Mouse (Mus musculus) cerebellum, adult 9-11 months (tissue): ENCODE results near the gene Nrp1.

Experiments
- DNase-seq: peaks from one replicate; pipeline ENCODE4 v3.0.0; 2022

The Nrp1 gene

GRCm38 (mm10) chr8:128423813-128424212 is 65.4 kb downstream of the Nrp1 start:
- DNase-seq = no peak

DNA sequence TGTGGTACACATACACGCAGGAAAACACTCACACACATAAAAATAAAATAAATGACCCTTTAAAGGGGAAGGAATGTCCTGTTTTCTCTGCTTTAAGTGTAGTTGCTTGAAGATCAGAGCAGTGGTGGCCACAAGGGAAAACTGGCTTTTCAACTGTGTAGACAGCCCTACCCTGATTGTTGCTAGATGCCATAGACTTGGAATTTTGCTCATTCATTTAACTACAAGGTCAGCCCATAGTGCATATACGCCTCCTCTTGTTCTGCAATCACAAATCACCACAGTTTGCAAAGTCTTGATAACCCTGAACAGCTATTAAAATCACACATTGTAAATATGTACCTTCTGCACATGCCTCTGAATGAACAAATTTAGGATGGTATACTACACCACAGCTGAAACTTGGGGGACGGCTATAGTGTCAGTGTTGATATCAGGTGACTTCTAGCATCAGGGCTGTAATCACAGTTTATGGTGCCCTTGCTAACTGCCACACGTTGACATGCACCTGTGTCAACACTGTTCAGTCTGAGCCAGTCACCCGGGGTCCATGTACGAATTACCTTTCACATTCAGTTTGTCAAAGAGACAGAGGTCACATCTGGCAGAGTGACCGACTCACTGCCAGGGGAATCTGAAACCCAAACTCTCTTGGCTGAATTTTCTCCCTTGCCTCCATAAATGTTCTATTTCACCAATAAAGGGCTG is 66.4 kb downstream of the Nrp1 start:
- no peak for DNase-seq

DNA sequence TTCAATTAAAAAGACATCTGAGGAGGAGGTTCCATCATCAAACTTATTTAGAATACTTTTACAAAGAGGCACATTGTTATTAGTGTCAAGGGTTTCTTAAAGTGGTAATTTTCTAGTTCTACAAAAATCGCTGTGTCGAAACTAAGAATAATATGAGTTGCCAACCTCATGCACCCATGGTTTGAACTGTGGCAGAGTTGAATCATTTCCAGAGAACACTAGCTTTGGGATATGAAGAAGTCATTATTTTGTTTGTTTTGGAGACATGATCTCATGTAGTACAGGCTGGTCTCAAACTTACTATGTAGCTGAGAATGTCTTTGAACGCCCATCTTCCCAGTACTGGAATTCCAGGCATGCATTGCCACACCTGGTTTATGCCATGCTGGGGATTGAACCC is 68.7 kb downstream of the Nrp1 start:
- DNase-seq = no peak

DNA sequence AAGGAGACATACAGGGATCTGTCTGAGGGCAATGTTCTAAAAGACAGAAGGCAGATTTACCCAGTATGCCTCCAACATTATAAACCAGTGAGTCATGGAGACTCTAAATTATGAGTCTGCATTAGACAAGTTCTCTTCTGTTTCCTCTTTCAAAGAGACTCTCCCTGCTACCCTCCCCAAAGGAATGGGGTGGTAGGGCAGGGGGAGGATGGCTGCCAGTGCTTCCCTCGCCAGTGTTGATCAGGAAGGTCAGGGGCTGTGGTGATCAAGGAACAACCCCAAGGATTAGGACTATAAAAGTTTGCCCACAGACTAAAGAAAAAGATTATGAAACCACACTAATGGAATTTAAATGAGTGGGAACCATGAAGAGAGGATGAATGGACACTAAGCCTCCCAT is 70.6 kb downstream of the Nrp1 start:
- no peak for DNase-seq

DNA sequence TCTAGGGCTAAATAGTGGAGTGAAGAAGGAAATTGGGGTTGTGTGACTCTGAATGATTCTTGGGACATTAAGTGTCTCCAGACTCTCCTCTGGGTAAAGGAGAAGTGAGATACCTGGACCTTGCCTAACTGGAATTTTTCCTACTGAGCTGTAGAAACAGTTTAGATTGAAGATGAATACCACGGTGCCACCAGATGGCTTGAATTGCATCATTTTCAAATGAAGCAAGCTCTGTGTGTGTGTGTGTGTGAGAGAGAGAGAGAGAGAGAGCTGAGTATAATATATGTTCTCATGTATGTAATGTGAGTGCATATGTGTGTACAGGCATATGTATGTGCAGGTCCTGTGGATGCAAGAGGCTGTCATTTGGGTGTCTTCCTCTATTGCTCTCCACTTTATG is 72.7 kb downstream of the Nrp1 start:
- no peak for DNase-seq

DNA sequence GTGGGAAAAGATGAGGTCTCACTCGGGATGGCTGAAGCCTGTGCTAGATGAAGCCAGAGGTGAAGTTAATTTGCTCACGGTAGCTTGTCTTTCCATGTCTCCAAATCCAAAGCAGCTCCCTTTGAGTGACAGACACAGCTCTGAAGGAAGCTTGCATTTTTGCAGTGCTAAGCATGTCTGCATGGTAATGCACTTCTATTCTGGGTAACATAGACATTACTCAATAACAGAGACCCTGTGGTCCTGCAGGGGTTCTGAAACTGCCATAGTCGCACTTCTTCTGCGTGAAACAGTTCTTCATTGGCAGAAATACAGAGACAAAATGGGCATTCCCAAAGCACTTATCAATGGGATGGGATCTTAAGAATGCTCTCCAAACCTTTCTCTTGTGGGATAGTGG is 77.3 kb downstream of the Nrp1 start:
- DNase-seq = no peak

- no peak for DNase-seq
Observed at GRCm38 (mm10) chr8:128437156-128437825, 78.9 kb downstream of the Nrp1 start.

DNA sequence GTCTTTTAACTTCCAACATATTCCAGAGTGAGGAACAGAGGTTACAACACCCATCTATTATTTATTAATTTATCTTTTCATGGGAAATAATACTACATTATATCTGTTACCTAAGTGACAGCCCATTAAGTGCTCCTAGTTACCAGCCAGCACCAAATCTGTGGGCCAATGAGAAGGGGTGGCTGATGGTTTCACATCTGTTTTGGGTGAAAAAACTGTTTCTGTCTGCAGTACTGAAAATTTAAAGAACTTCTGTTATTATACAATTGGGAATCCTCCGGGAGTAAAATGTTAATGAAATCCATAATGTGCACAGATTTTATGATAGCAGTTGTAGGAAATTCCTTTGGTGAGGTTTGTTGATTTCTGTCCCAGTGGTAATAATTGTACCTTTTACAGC is 83.0 kb downstream of the Nrp1 start:
- DNase-seq = no peak

DNA sequence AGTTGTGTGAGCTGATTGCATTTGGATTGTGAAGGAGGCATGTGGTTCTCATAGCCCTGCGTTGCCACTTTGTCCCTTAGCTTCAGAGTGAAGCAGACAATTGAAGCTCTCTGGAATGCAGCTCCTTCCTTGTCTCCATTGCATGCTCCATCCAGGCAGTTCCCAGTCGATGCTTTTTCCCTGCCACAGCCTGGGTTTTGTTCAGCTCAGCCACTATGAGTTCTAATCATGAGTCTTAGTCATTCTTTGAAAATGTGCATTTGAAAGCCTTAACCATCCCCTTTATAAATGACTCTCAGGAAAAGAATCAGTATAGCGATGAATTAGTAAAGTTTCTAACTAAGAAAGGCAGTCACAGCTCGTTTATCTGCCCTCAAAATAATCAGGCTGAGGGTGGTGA is 87.2 kb downstream of the Nrp1 start:
- no peak for DNase-seq

DNA sequence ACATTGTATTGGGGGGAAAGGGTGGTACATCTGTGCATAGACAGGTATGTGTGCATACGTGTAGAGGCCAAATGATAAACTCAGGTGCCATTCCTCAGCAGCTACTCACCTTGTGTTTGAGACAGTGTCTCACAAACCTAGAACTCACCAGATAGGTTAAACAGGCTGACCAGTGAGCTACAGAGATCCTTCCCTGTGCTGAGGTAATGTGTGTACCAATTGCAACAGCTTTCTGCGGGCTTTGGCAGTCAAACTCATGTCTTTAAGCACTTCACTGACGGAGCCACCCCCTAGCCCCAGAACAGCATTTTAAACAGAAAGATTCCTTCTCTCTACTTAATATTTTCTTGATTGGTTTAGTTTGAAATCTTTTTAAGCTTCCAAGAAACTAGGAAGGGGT is 88.2 kb downstream of the Nrp1 start:
- DNase-seq = no peak

DNA sequence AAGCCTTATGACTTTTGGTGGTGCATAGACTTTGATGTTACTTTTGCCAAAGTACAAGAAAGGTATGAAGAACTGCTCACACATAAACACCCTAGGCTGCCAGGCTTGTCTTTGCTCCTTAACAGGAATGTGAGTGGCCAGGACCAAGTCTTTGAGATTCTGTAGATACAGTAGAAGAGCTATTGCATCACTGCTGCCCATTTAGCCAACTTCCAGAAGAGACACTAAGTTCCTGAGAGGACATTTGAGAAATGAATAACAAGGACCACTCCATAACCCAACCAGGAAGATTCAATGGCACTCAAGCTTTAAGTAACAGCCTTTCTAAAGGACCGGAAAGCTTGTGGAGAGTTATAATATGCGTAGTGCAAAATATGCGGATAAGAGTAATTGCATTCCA is 88.9 kb downstream of the Nrp1 start:
- no peak for DNase-seq

- no peak for DNase-seq
Observed at GRCm38 (mm10) chr8:128450390-128451032, 92.1 kb downstream of the Nrp1 start.

DNA sequence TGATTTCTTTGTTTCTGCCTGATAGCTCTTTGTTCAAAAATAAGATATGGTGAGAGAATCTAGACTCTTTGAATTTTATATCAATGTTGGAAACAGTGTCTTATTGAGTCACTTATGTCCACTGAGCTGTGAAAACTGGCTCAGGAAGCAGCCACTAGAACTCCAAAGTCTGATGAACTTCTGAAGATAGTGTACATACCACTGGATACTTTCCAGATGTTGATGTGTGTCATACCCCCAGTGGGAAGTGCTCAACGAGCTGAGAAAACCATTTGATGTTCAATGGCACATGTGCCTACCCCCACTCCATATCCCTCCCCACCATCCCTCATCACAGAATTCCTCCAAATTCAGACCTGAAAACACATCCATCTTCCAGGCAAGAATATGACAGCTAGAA is 92.7 kb downstream of the Nrp1 start:
- DNase-seq = no peak

- DNase-seq = no peak
Observed at GRCm38 (mm10) chr8:128453471-128453870, 95.1 kb downstream of the Nrp1 start.

DNA sequence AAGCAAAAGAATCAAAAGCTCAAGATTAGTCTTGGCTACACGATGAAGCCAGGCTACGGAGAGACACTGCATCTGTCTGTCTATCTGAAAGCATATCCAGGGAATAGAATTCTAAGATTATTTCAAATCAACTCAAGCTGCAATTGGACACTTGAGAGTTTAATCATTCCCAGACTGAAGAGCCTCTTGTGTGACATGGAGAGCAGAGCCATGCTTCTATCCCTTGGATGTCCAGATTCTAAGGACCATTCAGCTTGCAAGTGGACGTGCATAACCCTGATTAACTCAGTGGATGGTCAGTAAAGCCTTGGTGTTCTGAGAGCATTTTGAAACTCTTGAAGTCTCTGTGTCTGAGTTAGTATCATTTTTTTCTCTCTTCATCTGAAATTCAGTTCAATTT is 95.6 kb downstream of the Nrp1 start:
- DNase-seq = no peak

GRCm38 (mm10) chr8:128457277-128457676 is 98.9 kb downstream of the Nrp1 start:
- DNase-seq = no peak

DNA sequence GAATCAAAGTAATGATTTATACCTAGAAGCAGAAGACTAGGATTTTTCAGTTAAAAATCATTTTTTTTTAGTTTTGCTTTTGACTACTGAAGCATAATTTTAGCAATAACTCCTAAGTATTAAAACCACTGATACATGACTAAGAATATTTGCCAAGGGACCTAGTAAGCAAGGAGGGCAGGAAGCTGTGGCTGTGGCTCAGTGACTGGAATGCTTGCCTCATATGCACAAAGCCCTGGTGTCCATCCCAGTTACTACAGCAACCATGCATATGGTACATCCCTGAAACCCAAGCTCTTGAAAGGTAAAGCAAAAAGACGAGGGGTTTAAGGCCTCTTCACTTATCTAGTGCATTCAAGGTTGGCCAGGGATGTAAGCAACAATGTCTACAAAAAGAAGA is 101.3 kb downstream of the Nrp1 start:
- no peak for DNase-seq

- no peak for DNase-seq
Observed at GRCm38 (mm10) chr8:128461716-128462115, 103.3 kb downstream of the Nrp1 start.

- DNase-seq = no peak
Observed at GRCm38 (mm10) chr8:128463162-128463561, 104.8 kb downstream of the Nrp1 start.

GRCm38 (mm10) chr8:128464056-128464623 is 105.7 kb downstream of the Nrp1 start:
- DNase-seq = no peak

DNA sequence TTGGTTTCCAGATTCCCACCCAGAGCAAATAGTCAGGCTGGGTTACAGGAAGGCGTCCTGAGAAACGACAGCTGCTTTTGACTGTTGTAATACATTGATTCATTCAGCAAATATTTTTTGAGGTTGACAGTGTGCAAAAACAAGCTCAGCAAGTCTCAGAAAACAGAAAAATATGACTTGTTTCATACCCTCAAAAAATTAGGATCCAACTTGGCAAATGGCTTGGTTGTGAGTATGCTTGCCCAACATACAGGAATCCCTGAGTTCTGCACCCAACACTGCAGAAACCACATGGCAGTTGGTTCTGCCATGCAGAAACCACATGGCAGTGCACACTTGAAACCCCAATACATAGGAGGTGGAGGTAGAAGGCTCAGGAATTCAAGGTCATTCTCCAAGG is 107.1 kb downstream of the Nrp1 start:
- no peak for DNase-seq

DNA sequence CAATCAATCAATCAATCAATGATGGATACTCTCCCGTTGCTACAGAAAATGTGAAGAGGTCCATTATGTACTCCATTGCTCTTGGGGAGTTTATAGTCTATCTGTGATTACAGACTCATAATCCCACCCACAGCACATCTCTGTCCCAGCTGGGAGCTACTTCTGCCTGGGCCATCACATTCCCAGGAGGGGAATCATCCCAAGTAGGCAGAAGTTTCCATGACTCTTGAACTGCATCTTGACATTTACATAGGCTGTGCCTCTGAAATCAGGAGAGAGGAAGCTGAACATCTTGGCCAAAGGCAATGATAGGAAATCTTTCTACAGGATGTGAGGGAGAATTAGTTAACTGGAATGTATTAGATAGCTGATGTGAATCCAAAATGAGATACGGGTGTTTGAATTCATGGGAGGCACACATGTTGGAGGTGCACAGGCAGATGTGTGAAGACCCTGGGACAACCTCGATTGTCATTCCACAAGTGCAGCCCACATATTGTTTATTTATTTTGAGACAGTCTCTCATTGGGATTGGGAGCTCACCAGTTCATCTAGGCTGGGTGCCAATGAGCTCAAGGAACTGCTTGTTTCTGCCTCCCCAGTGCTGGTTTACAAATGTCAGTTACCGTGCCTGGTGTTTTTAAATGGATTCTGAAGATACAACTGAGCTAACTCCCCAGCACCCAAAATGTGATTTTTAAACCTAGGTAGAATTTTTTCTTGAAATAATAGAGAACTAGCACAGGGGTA is 108.5 kb downstream of the Nrp1 start:
- DNase-seq = no peak

DNA sequence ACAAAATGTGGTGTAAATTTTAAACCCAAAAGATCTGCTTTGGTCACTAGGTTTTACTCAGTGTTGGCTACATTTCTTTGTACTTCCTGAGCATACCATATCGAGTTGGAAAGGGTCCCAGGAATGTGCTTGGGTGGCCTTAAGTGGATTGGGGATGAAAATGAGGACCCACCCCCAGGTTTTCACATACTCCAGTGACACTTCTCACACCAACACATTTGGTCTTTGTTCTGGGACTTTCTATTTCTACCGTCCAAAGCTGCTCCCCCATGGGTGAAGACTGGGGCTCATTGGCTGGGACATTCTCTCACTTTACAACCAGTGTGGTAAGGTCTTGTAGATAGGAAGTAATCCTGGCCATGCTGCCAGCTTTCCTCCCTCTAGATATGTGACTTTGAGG is 111.7 kb downstream of the Nrp1 start:
- DNase-seq = no peak
